In genomic region chr14:49348897-49349250, GRCm38 (mm10) we compare ENCODE assay signal across 8 mouse cellular contexts.
DNase-seq lines count a peak whose midpoint lies in the region; ATAC-seq and TF ChIP-seq lines count a peak whose summit lies in the region.

No protein-coding gene starts in this region.

- no peak for TF ChIP-seq POLR2A in ES-Bruce4 (IDR thresholded peaks at IDR 0.05; ENCODE audit: insufficient read depth, low read length)

- WGBS in kidney, embryonic 15.5 days: 71% methylated on average over 1 of the region's 1 CpGs

- no peak overlapping the region for H3K9ac ChIP-seq in kidney, embryonic 15.5 days
- no peak overlapping the region for H3K9ac ChIP-seq in ES-Bruce4 (ENCODE audit: low read depth, poor library complexity, severe bottlenecking)

- TF ChIP-seq EP300 in ES-Bruce4 (IDR thresholded peaks at IDR 0.05; ENCODE audit: insufficient read depth, low read depth, low read length): no peak

- TF ChIP-seq CTCF in ES-Bruce4 (IDR thresholded peaks at IDR 0.05; ENCODE audit: low read depth, low read length): peak; percentile 37

- no peak overlapping the region for H3K4me2 ChIP-seq in kidney, embryonic 15.5 days

- no peaks in the 10 kb centered on the region for H3K36me3 ChIP-seq in kidney, embryonic 15.5 days
- no peaks in the 10 kb centered on the region for H3K36me3 ChIP-seq in ES-Bruce4 (ENCODE audit: control insufficient read depth, insufficient read depth, low read length, poor library complexity, severe bottlenecking)

- no peak for ATAC-seq in kidney, embryonic 15.5 days (replicated peaks; ENCODE audit: low FRiP score)

- intact Hi-C loops in gastrocnemius, postnatal 36 days (cut with DNase I): no loop called here

- no peaks in the 10 kb centered on the region for H3K4me1 ChIP-seq in kidney, embryonic 15.5 days
- H3K4me1 ChIP-seq in ES-Bruce4 (ENCODE audit: control insufficient read depth, insufficient read depth, low read length): no peaks in the 10 kb centered on the region

- no peaks in the 10 kb centered on the region for H3K27me3 ChIP-seq in kidney, embryonic 15.5 days
- no peaks in the 10 kb centered on the region for H3K27me3 ChIP-seq in ES-Bruce4 (ENCODE audit: control insufficient read depth, insufficient read depth, low read length, poor library complexity, severe bottlenecking)

- H3K9me3 ChIP-seq in kidney, embryonic 15.5 days (replicated peaks): no peaks in the 10 kb centered on the region
- H3K9me3 ChIP-seq in ES-Bruce4 (replicated peaks; ENCODE audit: control insufficient read depth, insufficient read depth, low read length, poor library complexity, severe bottlenecking): no peaks in the 10 kb centered on the region

- no peak overlapping the region for H3K27ac ChIP-seq in kidney, embryonic 15.5 days
- no peak overlapping the region for H3K27ac ChIP-seq in ES-Bruce4 (ENCODE audit: insufficient read depth, low read length)

- peak; percentile 49 for DNase-seq in kidney, adult 11 months
- peak; percentile 63 for DNase-seq in adrenal gland, postnatal 14 days
- peak; percentile 51 for DNase-seq in embryo, embryonic 11 days
- DNase-seq in layer of hippocampus, postnatal 14 days (ENCODE audit: low spot score in 2 of 2): peak; percentile 13 to 23
- peak; percentile 46 for DNase-seq in retina, postnatal 1 day
- DNase-seq in gastrocnemius, postnatal 36 days: no peak

- no peak overlapping the region for H3K4me3 ChIP-seq in kidney, embryonic 15.5 days (replicated peaks)
- no peak overlapping the region for H3K4me3 ChIP-seq in ES-Bruce4 (ENCODE audit: low read depth, low read length)

Comparison
In these comparisons a context has a peak if more than half of its experiments do, and no peak if none do; other contexts are left out.
1. DNase-seq: peak in kidney, adult 11 months (single experiment), adrenal gland, postnatal 14 days (single experiment), embryo, embryonic 11 days (single experiment), layer of hippocampus, postnatal 14 days (2 of 2) and retina, postnatal 1 day (single experiment); none in gastrocnemius, postnatal 36 days (0 of 2).